8 mouse cellular contexts compared by ENCODE assay signal in genomic region chr2:92987901-92988631, GRCm38 (mm10). TPM values are rescaled to one million over a fixed set of nuclear protein-coding genes. Genes with fewer than 3 reads are reported as not detected.
DNase-seq lines count a peak whose midpoint lies in the region; ATAC-seq and TF ChIP-seq lines count a peak whose summit lies in the region.

No protein-coding gene starts in this region.

- intact Hi-C loops in left cerebral cortex, adult 2 months (cut with DNase I) = no loop called here

- H3K4me3 ChIP-seq in left cerebral cortex, adult 2 months = no peak overlapping the region
- no peak overlapping the region for H3K4me3 ChIP-seq in limb, embryonic 14.5 days (replicated peaks; ENCODE audit: low read length)
- H3K4me3 ChIP-seq in midbrain, embryonic 14.5 days (replicated peaks; ENCODE audit: low read depth, low read length) = no peak overlapping the region
- H3K4me3 ChIP-seq in testis, adult 2 months (ENCODE audit: control insufficient read depth, low read depth, low read length) = no peak overlapping the region

- DNase-seq in left cerebral cortex, adult 2 months (ENCODE audit: extremely low spot score in 1 of 2, low spot score in 2 of 2) = peak; percentile 34 to 59
- DNase-seq in left cerebral cortex, adult 11 months (ENCODE audit: low spot score) = no peak
- DNase-seq in embryo, embryonic 9.5 days (ENCODE audit: extremely low spot score) = peak; percentile 79
- DNase-seq in heart, adult 18-20 months = peak; percentile 86 to 92
- DNase-seq in kidney, adult 11 months = peak; percentile 60
- peak; percentile 80 for DNase-seq in limb, embryonic 14.5 days (ENCODE audit: low spot score)
- DNase-seq in midbrain, embryonic 14.5 days = peak; percentile 74

- ATAC-seq in limb, embryonic 14.5 days (ENCODE audit: low FRiP score, low read depth) = peak; percentile 76
- peak; percentile 64 for ATAC-seq in midbrain, embryonic 14.5 days (ENCODE audit: low FRiP score, low TSS enrichment)

- H3K27me3 ChIP-seq in limb, embryonic 14.5 days (ENCODE audit: control insufficient read depth, insufficient read depth, low read length) = no peaks in the 10 kb centered on the region
- no peaks in the 10 kb centered on the region for H3K27me3 ChIP-seq in midbrain, embryonic 14.5 days (ENCODE audit: control insufficient read depth, insufficient read depth, low read length)
- H3K27me3 ChIP-seq in testis, adult 2 months (ENCODE audit: control insufficient read depth, insufficient read depth, low read length) = no peaks in the 10 kb centered on the region

- H3K9me3 ChIP-seq in limb, embryonic 14.5 days (ENCODE audit: control insufficient read depth, low read length) = no peaks in the 10 kb centered on the region
- H3K9me3 ChIP-seq in midbrain, embryonic 14.5 days (ENCODE audit: control insufficient read depth, low read length) = no peaks in the 10 kb centered on the region

- peak overlapping the region; percentile 28 for H3K9ac ChIP-seq in limb, embryonic 14.5 days (ENCODE audit: low read depth, low read length, severe bottlenecking)
- no peak overlapping the region for H3K9ac ChIP-seq in midbrain, embryonic 14.5 days (replicated peaks; ENCODE audit: low read length)

- no peak for TF ChIP-seq POLR2A in limb, embryonic 14.5 days (IDR thresholded peaks at IDR 0.05; ENCODE audit: borderline replicate concordance, extremely low read depth, insufficient read depth, insufficient read length)
- no peak for TF ChIP-seq POLR2A in testis, adult 2 months (IDR thresholded peaks at IDR 0.05; ENCODE audit: control insufficient read depth, low read depth, low read length)

- TF ChIP-seq CTCF in left cerebral cortex, adult 2 months (IDR thresholded peaks at IDR 0.05) = peak; percentile 25
- peak; percentile 11; the same call in 1 of the 2 replicates for TF ChIP-seq CTCF in testis, adult 2 months (IDR thresholded peaks at IDR 0.05; ENCODE audit: control insufficient read depth, insufficient read depth, insufficient replicate concordance, low read depth, low read length)

- WGBS in limb, embryonic 14.5 days = 6% methylated on average over 16 of the region's 19 CpGs
- 20% methylated on average over 19 of the region's 19 CpGs for WGBS in midbrain, embryonic 14.5 days

- peak overlapping the region; percentile 21; the same call in 1 of the 2 replicates for H3K4me2 ChIP-seq in limb, embryonic 14.5 days (replicated peaks; ENCODE audit: low read depth, low read length, severe bottlenecking)
- H3K4me2 ChIP-seq in midbrain, embryonic 14.5 days (ENCODE audit: low read length) = peak overlapping the region; percentile 27; the same call in 1 of the 2 replicates

- H3K36me3 ChIP-seq in limb, embryonic 14.5 days (ENCODE audit: control insufficient read depth, insufficient read depth, low read length) = peaks cover 77% of the 10 kb centered on the region
- H3K36me3 ChIP-seq in midbrain, embryonic 14.5 days (ENCODE audit: control insufficient read depth, insufficient read depth, low read length) = peaks cover 23% of the 10 kb centered on the region
- H3K36me3 ChIP-seq in testis, adult 2 months (ENCODE audit: control insufficient read depth, insufficient read depth, low read length) = no peaks in the 10 kb centered on the region

- peaks cover 19% of the 10 kb centered on the region for H3K4me1 ChIP-seq in limb, embryonic 14.5 days (ENCODE audit: control insufficient read depth, insufficient read depth, low read length)
- peaks cover 7% of the 10 kb centered on the region; the same call in 1 of the 2 replicates for H3K4me1 ChIP-seq in midbrain, embryonic 14.5 days (ENCODE audit: control insufficient read depth, insufficient read depth, low read length)
- H3K4me1 ChIP-seq in testis, adult 2 months (ENCODE audit: control insufficient read depth, insufficient read depth, low read length) = peaks cover 8% of the 10 kb centered on the region

- H3K27ac ChIP-seq in left cerebral cortex, adult 2 months = no peak overlapping the region; the same call in 1 of the 2 replicates
- peak overlapping the region; percentile 67; the same call in 1 of the 2 replicates for H3K27ac ChIP-seq in limb, embryonic 14.5 days (replicated peaks; ENCODE audit: low read depth, low read length)
- H3K27ac ChIP-seq in midbrain, embryonic 14.5 days (replicated peaks; ENCODE audit: low read depth, low read length) = peak overlapping the region; percentile 64; the same call in 1 of the 2 replicates
- peak overlapping the region; percentile 23; the same call in 1 of the 2 replicates for H3K27ac ChIP-seq in testis, adult 2 months (ENCODE audit: control insufficient read depth, insufficient read depth, low read depth, low read length)

RNA-seq across cellular contexts. Expression of gene Prdm11, which starts 57.9 kb away (rescaled TPM):
- total RNA-seq in left cerebral cortex, adult 2 months (2021) = 10 to 100 TPM; 24.7 to 24.8 TPM
- total RNA-seq in heart, adult 18-20 months (2021) = 1 to 10 TPM; 8.4 to 9.5 TPM
- 24.4 and 30.0 TPM in 2 replicates for polyA plus RNA-seq in limb, embryonic 14.5 days (2012; rRNA removed)
- 6.5 and 8.0 TPM in 2 replicates for polyA plus RNA-seq in limb, embryonic 14.5 days (2014; fragmentation: Nextera tagmentation; extraction: Ambion mirVana)
- polyA plus RNA-seq in midbrain, embryonic 14.5 days (2014; fragmentation: Nextera tagmentation; extraction: Ambion mirVana) = 2.4 and 2.6 TPM in 2 replicates
- 4.3 and 4.4 TPM in 2 replicates for polyA plus RNA-seq in testis, adult 2 months (2012; rRNA removed)
